Mouse (Mus musculus) forelimb bud, embryonic 11.5 days (tissue): ENCODE data around the gene Cwc25.
A peak's percentile ranks its signal among the peaks of the same experiment; 100 is the strongest.
"Not testable (repeated sequence)": the region's sequence is repeated elsewhere in the genome, so short reads cannot be mapped to it uniquely, and the experiment has no call there.

ENCODE experiments used
- DNase-seq: peaks from one replicate; pipeline ENCODE4 v3.0.0-alpha.2; 2012; ENCODE audit warnings: low read depth, low spot score

Cwc25 gene

GRCm38 (mm10) chr11:97734810-97735209, 31.5 kb downstream of the Cwc25 start:
- not testable (repeated sequence) for DNase-seq

- DNase-seq: peak; percentile 67
These were observed 32.7 kb downstream of the Cwc25 start for GRCm38 (mm10) chr11:97733689-97734088.

GRCm38 (mm10) chr11:97728730-97729129, 37.6 kb downstream of the Cwc25 start:
- DNase-seq: no peak

- no peak for DNase-seq
These were observed 38.0 kb downstream of the Cwc25 start for GRCm38 (mm10) chr11:97728311-97728710.

GRCm38 (mm10) chr11:97723709-97724108, 42.6 kb downstream of the Cwc25 start:
- no peak for DNase-seq

GRCm38 (mm10) chr11:97721338-97721737, 45.0 kb downstream of the Cwc25 start:
- no peak for DNase-seq

- DNase-seq: no peak
These were observed 47.3 kb downstream of the Cwc25 start for GRCm38 (mm10) chr11:97719041-97719440.

GRCm38 (mm10) chr11:97718281-97718860, 48.0 kb downstream of the Cwc25 start:
- DNase-seq: no peak

GRCm38 (mm10) chr11:97717369-97718280, 48.7 kb downstream of the Cwc25 start:
- DNase-seq: no peak

GRCm38 (mm10) chr11:97716021-97716420, 50.3 kb downstream of the Cwc25 start:
- DNase-seq: no peak

GRCm38 (mm10) chr11:97714784-97715760, 51.3 kb downstream of the Cwc25 start:
- no peak for DNase-seq

GRCm38 (mm10) chr11:97714356-97714755, 52.0 kb downstream of the Cwc25 start:
- DNase-seq: no peak

- no peak for DNase-seq
These were observed 52.5 kb downstream of the Cwc25 start for GRCm38 (mm10) chr11:97713896-97714295.

- DNase-seq: no peak
These were observed 54.1 kb downstream of the Cwc25 start for GRCm38 (mm10) chr11:97712286-97712685.

GRCm38 (mm10) chr11:97711200-97711900, 55.0 kb downstream of the Cwc25 start:
- no peak for DNase-seq

GRCm38 (mm10) chr11:97710067-97710466, 56.3 kb downstream of the Cwc25 start:
- not testable (repeated sequence) for DNase-seq

GRCm38 (mm10) chr11:97703039-97703826, 63.1 kb downstream of the Cwc25 start, which contains the start of gene Psmb3:
TSS of gene Psmb3 (plus strand) at chr11:97703399.
- DNase-seq: peak; percentile 100

GRCm38 (mm10) chr11:97702393-97702745, 64.0 kb downstream of the Cwc25 start:
- peak; percentile 90 for DNase-seq

GRCm38 (mm10) chr11:97701581-97702392, 64.6 kb downstream of the Cwc25 start:
- peak; percentile 16 for DNase-seq
